Mouse (Mus musculus) forebrain, embryonic 16.5 days (tissue): ENCODE results near the gene Atxn1. TPM values are rescaled to one million over a fixed set of nuclear protein-coding genes. Genes with fewer than 3 reads are reported as not detected.
A peak's percentile ranks its signal among the peaks of the same experiment; 100 is the strongest.

Experiments used
- ATAC-seq: fragments of 200-750 bp; cut with Nextera tagmentation; 2 replicates; pipeline ENCODE4 v1.8.0; 2017; ENCODE audit warnings: mild to moderate bottlenecking, moderate library complexity
- H3K27ac ChIP-seq: fragments of 300-500 bp; sonication (generic); 2 replicates; pipeline ENCODE4 v1.5.1; 2014; ENCODE audit warnings: low read length, control low read depth
- H3K27me3 ChIP-seq: fragments of 300-500 bp; sonication (generic); replicated peaks from 2 replicates; pipeline ENCODE4 v1.6.1; 2014; ENCODE audit warnings: low read length; ENCODE audit not compliant: control insufficient read depth, insufficient read depth
- H3K36me3 ChIP-seq: fragments of 300-500 bp; sonication (generic); 2 replicates; pipeline ENCODE4 v1.6.1; 2014; ENCODE audit not compliant: control insufficient read depth, insufficient read depth
- H3K4me1 ChIP-seq: fragments of 300-500 bp; sonication (generic); replicated peaks from 2 replicates; pipeline ENCODE4 v1.6.1; 2014; ENCODE audit warnings: low read length; ENCODE audit not compliant: control insufficient read depth, insufficient read depth
- H3K4me2 ChIP-seq: fragments of 300-500 bp; sonication (generic); 2 replicates; pipeline ENCODE4 v1.6.1; 2014; ENCODE audit warnings: mild to moderate bottlenecking, low read length, control low read depth
- H3K4me3 ChIP-seq: fragments of 300-500 bp; sonication (generic); replicated peaks from 2 replicates; pipeline ENCODE4 v1.5.1; 2014; ENCODE audit warnings: mild to moderate bottlenecking, low read length, control low read depth
- H3K9ac ChIP-seq: fragments of 300-500 bp; sonication (generic); replicated peaks from 2 replicates; pipeline ENCODE4 v1.6.1; 2014; ENCODE audit warnings: low read depth, low read length, control low read depth
- H3K9me3 ChIP-seq: fragments of 300-500 bp; sonication (generic); 2 replicates; pipeline ENCODE4 v1.6.1; 2016; ENCODE audit warnings: low read length; ENCODE audit not compliant: control insufficient read depth
- WGBS: fragments of 180-500 bp; shearing (Covaris S2); extraction: QIAGEN DNeasy Blood & Tissue Kit; methylation state at CpG from one replicate; pipeline ENCODE4 v1.1.7; 2014; 5-methylcytosine and 5-hydroxymethylcytosine counted together
- polyA plus RNA-seq: library from polyadenylated mRNA; unstranded; fragments of >200 nt; fragmentation: Nextera tagmentation; extraction: Ambion mirVana; gene quantifications from 2 replicates; pipeline ENCODE4 v1.2.1, GENCODE M21; 2015

Atxn1 gene
- polyA plus RNA-seq, 1 experiment from 2014 or later = 15.3 TPM

- H3K36me3 ChIP-seq = no peaks in the 10 kb centered on the region
- no peak for ATAC-seq
These were observed 346.8 kb downstream of the Atxn1 start for GRCm38 (mm10) chr13:45617988-45618387.

GRCm38 (mm10) chr13:45614762-45615161 lies 350.0 kb downstream of the Atxn1 start:
- no peak overlapping the region for H3K27ac ChIP-seq
- 40% methylated on average over 11 of the region's 11 CpGs for WGBS
- no peaks in the 10 kb centered on the region for H3K9me3 ChIP-seq
- no peaks in the 10 kb centered on the region for H3K27me3 ChIP-seq
- H3K9ac ChIP-seq = no peak overlapping the region
- peaks cover 3% of the 10 kb centered on the region; the same call in 1 of the 2 replicates for H3K4me1 ChIP-seq
- H3K4me3 ChIP-seq = no peak overlapping the region
- no peak overlapping the region for H3K4me2 ChIP-seq
- 0 out of 2 replicates have a peak, but pooled peaks have one; percentile 31 for ATAC-seq
- no peaks in the 10 kb centered on the region for H3K36me3 ChIP-seq

More at GRCm38 (mm10) chr13:45617988-45618387, 346.8 kb downstream of the Atxn1 start:
- no peak overlapping the region for H3K4me3 ChIP-seq
- H3K27me3 ChIP-seq = no peaks in the 10 kb centered on the region
- H3K4me2 ChIP-seq = no peak overlapping the region
- H3K9me3 ChIP-seq = no peaks in the 10 kb centered on the region
- peaks cover 3% of the 10 kb centered on the region; the same call in 1 of the 2 replicates for H3K4me1 ChIP-seq
- H3K9ac ChIP-seq = no peak overlapping the region
- 89% methylated on average over 6 of the region's 6 CpGs for WGBS
- no peak overlapping the region for H3K27ac ChIP-seq

DNA sequence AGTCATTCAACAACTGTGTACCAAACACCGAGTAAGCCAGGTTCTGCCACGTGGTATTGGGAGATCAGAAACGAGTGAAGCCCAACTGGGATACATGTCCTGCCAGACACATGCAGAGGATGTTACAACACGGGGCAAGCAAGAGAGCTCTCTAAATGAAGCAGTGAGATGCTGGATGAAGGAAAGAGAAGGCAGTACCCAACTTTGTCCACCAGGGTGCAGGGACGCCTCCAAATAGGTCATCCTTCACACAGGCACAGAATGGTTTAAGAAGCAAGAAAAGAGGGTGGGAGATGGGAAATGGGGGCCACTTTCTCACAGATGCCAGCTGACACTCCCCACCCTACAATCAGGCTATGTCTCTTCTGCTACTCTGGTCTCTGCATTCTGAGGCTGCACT lies 351.5 kb downstream of the Atxn1 start:
- no peaks in the 10 kb centered on the region for H3K9me3 ChIP-seq
- peaks cover 3% of the 10 kb centered on the region; the same call in 1 of the 2 replicates for H3K4me1 ChIP-seq
- peak; percentile 28; the same call in 1 of the 2 replicates for ATAC-seq
- no peaks in the 10 kb centered on the region for H3K27me3 ChIP-seq
- no peak overlapping the region for H3K4me3 ChIP-seq
- H3K36me3 ChIP-seq = no peaks in the 10 kb centered on the region
- no peak overlapping the region for H3K4me2 ChIP-seq
- 42% methylated on average over 5 of the region's 5 CpGs for WGBS
- no peak overlapping the region for H3K9ac ChIP-seq
- no peak overlapping the region for H3K27ac ChIP-seq

DNA sequence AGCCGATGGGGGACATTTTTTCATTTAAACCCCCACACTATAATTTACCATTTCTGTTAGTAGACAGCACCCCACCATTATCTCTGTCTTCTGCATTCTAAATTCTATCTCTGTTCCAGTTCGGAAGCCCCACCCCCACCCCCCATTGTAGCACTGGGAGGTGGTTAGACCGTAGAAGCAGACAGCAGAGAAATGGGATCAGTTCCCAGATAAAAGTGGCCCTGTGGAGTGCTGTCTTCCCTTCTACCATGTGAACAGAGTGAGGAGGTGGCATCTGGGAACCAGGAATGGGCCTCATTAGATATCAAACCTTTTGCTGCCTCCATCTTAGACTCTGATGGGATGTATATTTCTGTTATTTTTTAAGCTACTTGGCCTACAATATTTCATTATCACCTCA lies 353.3 kb downstream of the Atxn1 start:
- H3K4me2 ChIP-seq = no peak overlapping the region
- no peak overlapping the region for H3K9ac ChIP-seq
- H3K36me3 ChIP-seq = no peaks in the 10 kb centered on the region
- H3K9me3 ChIP-seq = no peaks in the 10 kb centered on the region
- H3K4me3 ChIP-seq = no peak overlapping the region
- ATAC-seq = no peak
- H3K27me3 ChIP-seq = no peaks in the 10 kb centered on the region
- peaks cover 3% of the 10 kb centered on the region; the same call in 1 of the 2 replicates for H3K4me1 ChIP-seq
- WGBS = 70% methylated on average over 3 of the region's 3 CpGs
- no peak overlapping the region for H3K27ac ChIP-seq

GRCm38 (mm10) chr13:45609461-45609860 lies 355.3 kb downstream of the Atxn1 start:
- 41% methylated on average over 4 of the region's 4 CpGs for WGBS
- no peak overlapping the region for H3K27ac ChIP-seq

GRCm38 (mm10) chr13:45608593-45608992 lies 356.2 kb downstream of the Atxn1 start:
- H3K4me1 ChIP-seq = no peaks in the 10 kb centered on the region
- H3K36me3 ChIP-seq = no peaks in the 10 kb centered on the region
- H3K4me3 ChIP-seq = no peak overlapping the region
- no peak overlapping the region for H3K4me2 ChIP-seq
- no peak overlapping the region for H3K27ac ChIP-seq
- ATAC-seq = no peak
- H3K27me3 ChIP-seq = no peaks in the 10 kb centered on the region
- no peak overlapping the region for H3K9ac ChIP-seq
- no peaks in the 10 kb centered on the region for H3K9me3 ChIP-seq
- WGBS = 96% methylated on average over 5 of the region's 5 CpGs

More at GRCm38 (mm10) chr13:45609461-45609860, 355.3 kb downstream of the Atxn1 start:
- Histone ChIP-seq H3K9ac (no peak overlapping the region), H3K4me3 (no peak overlapping the region), H3K36me3 (no peaks in the 10 kb centered on the region), H3K4me2 (no peak overlapping the region), H3K9me3 (no peaks in the 10 kb centered on the region), H3K4me1 (no peaks in the 10 kb centered on the region), H3K27me3 (no peaks in the 10 kb centered on the region)
- no peak for ATAC-seq

GRCm38 (mm10) chr13:45607946-45608345 lies 356.9 kb downstream of the Atxn1 start:
- Histone ChIP-seq H3K4me1 (no peaks in the 10 kb centered on the region), H3K36me3 (no peaks in the 10 kb centered on the region), H3K9me3 (no peaks in the 10 kb centered on the region), H3K27ac (no peak overlapping the region), H3K4me2 (no peak overlapping the region), H3K4me3 (no peak overlapping the region), H3K9ac (no peak overlapping the region), H3K27me3 (no peaks in the 10 kb centered on the region)
- 57% methylated on average over 2 of the region's 2 CpGs for WGBS
- no peak for ATAC-seq

GRCm38 (mm10) chr13:45603636-45604035 lies 361.2 kb downstream of the Atxn1 start:
- WGBS = 90% methylated on average over 6 of the region's 6 CpGs
- Histone ChIP-seq H3K27ac (no peak overlapping the region), H3K4me2 (no peak overlapping the region), H3K4me1 (peaks cover 8% of the 10 kb centered on the region), H3K9me3 (no peaks in the 10 kb centered on the region), H3K27me3 (no peaks in the 10 kb centered on the region), H3K9ac (no peak overlapping the region), H3K36me3 (no peaks in the 10 kb centered on the region), H3K4me3 (no peak overlapping the region)
- no peak for ATAC-seq

DNA sequence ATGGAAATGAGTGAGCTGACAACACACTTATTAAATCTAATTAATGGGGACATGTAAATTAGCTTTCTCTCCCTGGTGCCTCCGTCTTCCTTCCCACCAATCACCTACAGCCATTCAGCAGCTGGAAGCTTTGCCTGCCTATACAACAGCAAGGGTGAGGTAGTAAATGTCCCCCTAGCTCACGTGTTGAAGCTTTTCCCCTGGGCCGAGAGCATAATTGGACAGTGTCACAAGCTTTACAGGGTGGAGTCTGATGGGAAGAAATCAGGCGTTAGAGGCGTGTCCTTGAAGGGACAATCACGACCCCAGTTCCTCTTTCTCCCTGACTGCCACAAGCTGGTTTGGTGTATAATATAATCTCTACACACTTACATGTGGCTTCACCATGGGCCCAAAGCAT lies 364.4 kb downstream of the Atxn1 start:
- Histone ChIP-seq H3K27ac (peak overlapping the region; percentile 45), H3K4me1 (peaks cover 11% of the 10 kb centered on the region), H3K27me3 (no peaks in the 10 kb centered on the region), H3K9me3 (no peaks in the 10 kb centered on the region), H3K36me3 (no peaks in the 10 kb centered on the region), H3K9ac (no peak overlapping the region), H3K4me2 (no peak overlapping the region), H3K4me3 (no peak overlapping the region)
- 14% methylated on average over 6 of the region's 6 CpGs for WGBS
- ATAC-seq = peak; percentile 61; the same call in 1 of the 2 replicates

DNA sequence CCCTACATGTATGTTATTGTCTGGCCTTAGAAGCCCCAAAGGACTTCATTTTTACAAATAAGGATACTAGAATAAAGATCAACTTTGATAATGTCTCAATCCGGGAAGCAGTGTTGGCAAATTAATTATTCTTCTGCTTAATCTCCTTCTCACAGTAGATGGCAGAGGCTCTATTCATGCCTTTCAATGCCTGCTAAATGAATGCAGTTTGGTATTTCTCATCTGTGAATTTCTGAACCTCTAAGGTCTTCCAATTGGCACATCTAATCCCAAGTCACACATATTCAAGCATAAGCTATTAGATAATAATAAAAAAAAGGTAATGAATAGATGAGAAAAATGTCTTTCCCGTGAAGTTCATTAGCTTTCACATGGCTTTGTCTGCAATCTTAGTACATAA lies 365.0 kb downstream of the Atxn1 start:
- Histone ChIP-seq H3K9me3 (no peaks in the 10 kb centered on the region), H3K4me3 (no peak overlapping the region), H3K4me2 (no peak overlapping the region), H3K27ac (no peak overlapping the region), H3K4me1 (peaks cover 11% of the 10 kb centered on the region), H3K9ac (no peak overlapping the region), H3K27me3 (no peaks in the 10 kb centered on the region), H3K36me3 (no peaks in the 10 kb centered on the region)
- 19% methylated on average over 2 of the region's 2 CpGs for WGBS
- no peak for ATAC-seq
